Mouse (Mus musculus): ENCODE measurements around the gene 4930512M02Rik. TPM values are rescaled to one million over a fixed set of nuclear protein-coding genes. Genes with fewer than 3 reads are reported as not detected.
"Not testable (repeated sequence)": the region's sequence is repeated elsewhere in the genome, so short reads cannot be mapped to it uniquely, and the experiment has no call there.

4930512M02Rik gene
- polyA plus RNA-seq (2015; fragmentation: Nextera tagmentation; extraction: Ambion mirVana) = not detected in 2 replicates

GRCm38 (mm10) chr11:11627735-11628134 is at the start of gene 4930512M02Rik:
TSS of gene 4930512M02Rik (minus strand) at chr11:11627835.
- H3K27ac ChIP-seq; H3K9ac ChIP-seq; H3K4me1 ChIP-seq; H3K4me3 ChIP-seq; H3K27me3 ChIP-seq; H3K4me2 ChIP-seq (replicated peaks); ATAC-seq (ENCODE audit: low FRiP score, low read depth); H3K36me3 ChIP-seq; H3K9me3 ChIP-seq: not testable (repeated sequence)
- 94% methylated on average over 3 of the region's 4 CpGs for WGBS

- Histone ChIP-seq H3K4me2 (replicated peaks) (no peak overlapping the region), H3K9me3 (no peaks in the 10 kb centered on the region), H3K9ac (no peak overlapping the region), H3K27me3 (peaks cover 5% of the 10 kb centered on the region; the same call in 1 of the 2 replicates), H3K27ac (no peak overlapping the region), H3K4me1 (no peaks in the 10 kb centered on the region), H3K4me3 (no peak overlapping the region), H3K36me3 (no peaks in the 10 kb centered on the region)
- 83% methylated on average over 7 of the region's 7 CpGs for WGBS
- ATAC-seq (ENCODE audit: low FRiP score, low read depth) = no peak
These were observed 49.5 kb upstream of the 4930512M02Rik start for GRCm38 (mm10) chr11:11677165-11677564.

- H3K27me3 ChIP-seq = peaks cover under 1% of the 10 kb centered on the region; the same call in 1 of the 2 replicates
- H3K4me2 ChIP-seq (replicated peaks) = no peak overlapping the region
- no peak for ATAC-seq (ENCODE audit: low FRiP score, low read depth)
- 79% methylated on average over 9 of the region's 9 CpGs for WGBS
- H3K36me3 ChIP-seq = no peaks in the 10 kb centered on the region
- H3K9me3 ChIP-seq = no peaks in the 10 kb centered on the region
- H3K4me3 ChIP-seq = no peak overlapping the region
- H3K4me1 ChIP-seq = no peaks in the 10 kb centered on the region
- H3K9ac ChIP-seq = no peak overlapping the region
- H3K27ac ChIP-seq = no peak overlapping the region
These were observed 48.6 kb upstream of the 4930512M02Rik start for GRCm38 (mm10) chr11:11676068-11676741.

- Histone ChIP-seq H3K4me1 (no peaks in the 10 kb centered on the region), H3K9me3 (no peaks in the 10 kb centered on the region), H3K27me3 (no peaks in the 10 kb centered on the region), H3K9ac (no peak overlapping the region), H3K36me3 (no peaks in the 10 kb centered on the region), H3K27ac (no peak overlapping the region), H3K4me2 (replicated peaks) (no peak overlapping the region), H3K4me3 (no peak overlapping the region)
- no peak for ATAC-seq (ENCODE audit: low FRiP score, low read depth)
These were observed 47.4 kb upstream of the 4930512M02Rik start for GRCm38 (mm10) chr11:11675063-11675462.

GRCm38 (mm10) chr11:11672974-11673373 is 45.3 kb upstream of the 4930512M02Rik start:
- 75% methylated on average over 4 of the region's 4 CpGs for WGBS
- ATAC-seq (ENCODE audit: low FRiP score, low read depth) = no peak
- Histone ChIP-seq H3K4me3 (no peak overlapping the region), H3K9ac (no peak overlapping the region), H3K27ac (no peak overlapping the region), H3K4me2 (replicated peaks) (no peak overlapping the region), H3K36me3 (no peaks in the 10 kb centered on the region), H3K9me3 (no peaks in the 10 kb centered on the region), H3K4me1 (no peaks in the 10 kb centered on the region), H3K27me3 (no peaks in the 10 kb centered on the region)

- no peak overlapping the region for H3K27ac ChIP-seq
- H3K27me3 ChIP-seq = no peaks in the 10 kb centered on the region
- no peak for ATAC-seq (ENCODE audit: low FRiP score, low read depth)
- no peak overlapping the region for H3K4me2 ChIP-seq (replicated peaks)
- no peaks in the 10 kb centered on the region for H3K9me3 ChIP-seq
- H3K4me3 ChIP-seq = no peak overlapping the region
- no peaks in the 10 kb centered on the region for H3K4me1 ChIP-seq
- H3K9ac ChIP-seq = no peak overlapping the region
- no peaks in the 10 kb centered on the region for H3K36me3 ChIP-seq
- 90% methylated on average over 3 of the region's 3 CpGs for WGBS
These were observed 40.3 kb upstream of the 4930512M02Rik start for GRCm38 (mm10) chr11:11667922-11668290.

- Histone ChIP-seq H3K4me2 (replicated peaks) (no peak overlapping the region), H3K9me3 (no peaks in the 10 kb centered on the region), H3K27me3 (no peaks in the 10 kb centered on the region), H3K4me3 (no peak overlapping the region), H3K27ac (no peak overlapping the region), H3K9ac (no peak overlapping the region), H3K4me1 (no peaks in the 10 kb centered on the region), H3K36me3 (no peaks in the 10 kb centered on the region)
- ATAC-seq (ENCODE audit: low FRiP score, low read depth) = no peak
- 74% methylated on average over 4 of the region's 4 CpGs for WGBS
These were observed 39.8 kb upstream of the 4930512M02Rik start for GRCm38 (mm10) chr11:11667254-11667921.

- H3K4me1 ChIP-seq = peaks cover 5% of the 10 kb centered on the region; the same call in 1 of the 2 replicates
- ATAC-seq (ENCODE audit: low FRiP score, low read depth) = no peak
- no peaks in the 10 kb centered on the region for H3K36me3 ChIP-seq
- no peak overlapping the region for H3K27ac ChIP-seq
- no peaks in the 10 kb centered on the region for H3K27me3 ChIP-seq
- no peaks in the 10 kb centered on the region for H3K9me3 ChIP-seq
- H3K4me3 ChIP-seq = no peak overlapping the region
- no peak overlapping the region for H3K9ac ChIP-seq
- 64% methylated on average over 4 of the region's 4 CpGs for WGBS
- no peak overlapping the region for H3K4me2 ChIP-seq (replicated peaks)
These were observed 33.0 kb upstream of the 4930512M02Rik start for GRCm38 (mm10) chr11:11660651-11661050.

GRCm38 (mm10) chr11:11658834-11659233 is 31.2 kb upstream of the 4930512M02Rik start:
- Histone ChIP-seq H3K27me3 (no peaks in the 10 kb centered on the region), H3K36me3 (no peaks in the 10 kb centered on the region), H3K4me3 (no peak overlapping the region), H3K9ac (no peak overlapping the region), H3K4me1 (peaks cover 5% of the 10 kb centered on the region; the same call in 1 of the 2 replicates), H3K27ac (no peak overlapping the region), H3K4me2 (replicated peaks) (no peak overlapping the region), H3K9me3 (no peaks in the 10 kb centered on the region)
- no peak for ATAC-seq (ENCODE audit: low FRiP score, low read depth)
- WGBS = 76% methylated on average over 4 of the region's 4 CpGs

GRCm38 (mm10) chr11:11657634-11658033 is 30.0 kb upstream of the 4930512M02Rik start:
- peaks cover 5% of the 10 kb centered on the region; the same call in 1 of the 2 replicates for H3K4me1 ChIP-seq
- H3K36me3 ChIP-seq = no peaks in the 10 kb centered on the region
- H3K4me2 ChIP-seq (replicated peaks) = no peak overlapping the region
- WGBS = 77% methylated on average over 4 of the region's 4 CpGs
- no peak for ATAC-seq (ENCODE audit: low FRiP score, low read depth)
- no peaks in the 10 kb centered on the region for H3K27me3 ChIP-seq
- no peaks in the 10 kb centered on the region for H3K9me3 ChIP-seq
- H3K4me3 ChIP-seq = no peak overlapping the region
- H3K27ac ChIP-seq = no peak overlapping the region
- H3K9ac ChIP-seq = no peak overlapping the region

- 64% methylated on average over 5 of the region's 5 CpGs for WGBS
- Histone ChIP-seq H3K27ac (no peak overlapping the region), H3K4me3 (no peak overlapping the region), H3K9me3 (no peaks in the 10 kb centered on the region), H3K36me3 (no peaks in the 10 kb centered on the region), H3K27me3 (no peaks in the 10 kb centered on the region), H3K4me2 (replicated peaks) (no peak overlapping the region), H3K9ac (no peak overlapping the region), H3K4me1 (peaks cover 5% of the 10 kb centered on the region; the same call in 1 of the 2 replicates)
- ATAC-seq (ENCODE audit: low FRiP score, low read depth) = no peak
These were observed 29.4 kb upstream of the 4930512M02Rik start for GRCm38 (mm10) chr11:11656995-11657530.

GRCm38 (mm10) chr11:11656388-11656787 is 28.8 kb upstream of the 4930512M02Rik start:
- no peak for ATAC-seq (ENCODE audit: low FRiP score, low read depth)
- H3K27ac ChIP-seq = no peak overlapping the region

More at GRCm38 (mm10) chr11:11656388-11656787, 28.8 kb upstream of the 4930512M02Rik start:
- H3K9me3 ChIP-seq = no peaks in the 10 kb centered on the region
- no peaks in the 10 kb centered on the region for H3K36me3 ChIP-seq
- WGBS = 76% methylated on average over 3 of the region's 3 CpGs
- no peak overlapping the region for H3K4me2 ChIP-seq (replicated peaks)
- no peak overlapping the region for H3K4me3 ChIP-seq
- H3K27me3 ChIP-seq = no peaks in the 10 kb centered on the region
- H3K4me1 ChIP-seq = peaks cover 5% of the 10 kb centered on the region; the same call in 1 of the 2 replicates
- no peak overlapping the region for H3K9ac ChIP-seq

All from limb, embryonic 13.5 days (tissue).